Mouse (Mus musculus): ENCODE results near the gene Psmc5.

- TF ChIP-seq POLR2A (IDR thresholded peaks at IDR 0.05; ENCODE audit: insufficient read depth, low read depth, low read length) = no peak
- no peak for TF ChIP-seq CTCF (IDR thresholded peaks at IDR 0.05)
- no peak for TF ChIP-seq EP300 (IDR thresholded peaks at IDR 0.05; ENCODE audit: insufficient read depth, low read depth, low read length)
Measured at GRCm38 (mm10) chr11:106220603-106221002, 35.4 kb upstream of the Psmc5 start.
